Mouse (Mus musculus) E14TG2a.4 (cell line): ENCODE measurements around the gene Fem1b.
"Not testable (repeated sequence)": the region's sequence is repeated elsewhere in the genome, so short reads cannot be mapped to it uniquely, and the experiment has no call there.

Experiments used
- CTCF ChIP-seq: conservative IDR thresholded peaks from 2 replicates; pipeline ENCODE4 v1.5.1; 2014; ENCODE audit warnings: low read length
- NANOG ChIP-seq: IDR thresholded peaks from 2 replicates; pipeline ENCODE4 v1.6.1; 2014; ENCODE audit warnings: borderline replicate concordance, low read length, mixed read lengths
- POU5F1 ChIP-seq: IDR thresholded peaks from 2 replicates; pipeline ENCODE4 v1.6.1; 2014; ENCODE audit warnings: low read length, borderline replicate concordance

- TF ChIP-seq CTCF, NANOG, POU5F1: not testable (repeated sequence)
Observed at GRCm38 (mm10) chr9:62799218-62799617, 12.5 kb downstream of the Fem1b start.
